Mouse (Mus musculus) forebrain, embryonic 14.5 days (tissue): ENCODE data around the gene Slc38a2. TPM values are rescaled to one million over a fixed set of nuclear protein-coding genes. Genes with fewer than 3 reads are reported as not detected.

Experiments
- ATAC-seq: fragments of 200-750 bp; cut with Nextera tagmentation; 2 replicates; pipeline ENCODE4 v1.8.0; 2017; ENCODE audit warnings: mild to moderate bottlenecking, moderate library complexity
- DNase-seq: peaks from one replicate; pipeline ENCODE4 v3.0.0-alpha.2; 2015; ENCODE audit warnings: low spot score
- H3K27ac ChIP-seq: fragments of 300-500 bp; sonication (generic); 2 replicates; pipeline ENCODE4 v1.5.1; 2014; ENCODE audit warnings: low read depth, mild to moderate bottlenecking, control low read depth, low read length, moderate library complexity
- H3K27me3 ChIP-seq: fragments of 300-500 bp; sonication (generic); replicated peaks from 2 replicates; pipeline ENCODE4 v1.6.1; 2014; ENCODE audit warnings: low read length, control low read depth, mixed read lengths; ENCODE audit not compliant: control insufficient read depth, insufficient read depth
- H3K36me3 ChIP-seq: fragments of 300-500 bp; sonication (generic); 2 replicates; pipeline ENCODE4 v1.6.1; 2014; ENCODE audit warnings: low read length, control low read depth; ENCODE audit not compliant: control insufficient read depth, insufficient read depth
- H3K4me1 ChIP-seq: fragments of 300-500 bp; sonication (generic); 2 replicates; pipeline ENCODE4 v1.6.1; 2014; ENCODE audit warnings: antibody characterized with exemption, low read length, control low read depth; ENCODE audit not compliant: control insufficient read depth, insufficient read depth
- H3K4me2 ChIP-seq: fragments of 300-500 bp; sonication (generic); 2 replicates; pipeline ENCODE4 v1.6.1; 2014; ENCODE audit warnings: mild to moderate bottlenecking, control low read depth, low read length
- H3K4me3 ChIP-seq: fragments of 300-500 bp; sonication (generic); 2 replicates; pipeline ENCODE4 v1.5.1; 2014; ENCODE audit warnings: low read depth, low read length, control low read depth
- H3K9ac ChIP-seq: fragments of 300-500 bp; sonication (generic); 2 replicates; pipeline ENCODE4 v1.6.1; 2014; ENCODE audit warnings: mild to moderate bottlenecking, low read length, control low read depth, moderate library complexity
- H3K9me3 ChIP-seq: fragments of 300-500 bp; sonication (generic); replicated peaks from 2 replicates; pipeline ENCODE4 v1.6.1; 2016; ENCODE audit warnings: low read length, control low read depth, mixed read lengths; ENCODE audit not compliant: control insufficient read depth
- WGBS: fragments of 180-500 bp; shearing (Covaris S2); extraction: QIAGEN DNeasy Blood & Tissue Kit; methylation state at CpG from one replicate; pipeline ENCODE4 v1.1.7; 2014; 5-methylcytosine and 5-hydroxymethylcytosine counted together
- polyA plus RNA-seq: library from polyadenylated mRNA; unstranded; fragments of >200 nt; fragmentation: Nextera tagmentation; extraction: Ambion mirVana; gene quantifications from 2 replicates; pipeline ENCODE4 v1.2.1, GENCODE M21; 2014

Slc38a2 gene
- polyA plus RNA-seq, 1 experiment from 2014 or later: 142 TPM

DNA sequence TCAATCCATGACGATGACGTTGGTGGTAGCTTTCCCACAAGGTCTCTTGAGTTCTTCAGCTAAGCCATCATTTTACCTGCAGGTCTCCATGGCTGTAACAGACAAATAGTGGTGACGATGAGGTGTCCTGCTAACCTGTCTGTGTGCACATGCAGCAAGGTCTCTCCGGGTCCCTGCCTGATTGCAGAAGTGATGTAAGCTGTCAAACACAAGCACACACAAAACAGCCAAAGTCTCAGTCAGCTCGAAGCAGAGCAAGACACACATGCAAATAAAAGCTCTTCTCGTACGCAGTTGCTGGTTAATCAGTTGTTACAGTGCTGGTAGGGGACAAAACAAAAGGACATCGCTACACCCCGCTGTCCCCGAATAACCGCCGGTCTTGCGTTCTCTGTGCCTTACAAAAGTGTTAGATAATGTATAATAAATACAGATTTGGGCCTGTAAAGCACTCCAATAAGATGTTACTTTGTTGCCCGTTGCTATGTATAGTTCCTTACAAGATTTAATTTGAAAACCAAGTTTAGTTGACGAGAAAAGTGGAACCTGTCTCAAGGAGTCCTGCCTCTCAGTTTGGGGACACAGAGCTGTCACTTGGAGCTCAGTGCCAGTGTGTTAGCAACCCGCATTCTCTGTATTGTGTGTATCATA lies 43.2 kb upstream of the Slc38a2 start:
- H3K9ac ChIP-seq: no peak overlapping the region
- ATAC-seq (no peak), DNase-seq (no peak)
- 73% methylated on average over 16 of the region's 16 CpGs for WGBS
- no peaks in the 10 kb centered on the region for H3K36me3 ChIP-seq
- H3K27me3 ChIP-seq: no peaks in the 10 kb centered on the region
- H3K4me1 ChIP-seq: no peaks in the 10 kb centered on the region
- no peaks in the 10 kb centered on the region for H3K9me3 ChIP-seq
- no peak overlapping the region for H3K27ac ChIP-seq
- H3K4me3 ChIP-seq: no peak overlapping the region
- no peak overlapping the region for H3K4me2 ChIP-seq

DNA sequence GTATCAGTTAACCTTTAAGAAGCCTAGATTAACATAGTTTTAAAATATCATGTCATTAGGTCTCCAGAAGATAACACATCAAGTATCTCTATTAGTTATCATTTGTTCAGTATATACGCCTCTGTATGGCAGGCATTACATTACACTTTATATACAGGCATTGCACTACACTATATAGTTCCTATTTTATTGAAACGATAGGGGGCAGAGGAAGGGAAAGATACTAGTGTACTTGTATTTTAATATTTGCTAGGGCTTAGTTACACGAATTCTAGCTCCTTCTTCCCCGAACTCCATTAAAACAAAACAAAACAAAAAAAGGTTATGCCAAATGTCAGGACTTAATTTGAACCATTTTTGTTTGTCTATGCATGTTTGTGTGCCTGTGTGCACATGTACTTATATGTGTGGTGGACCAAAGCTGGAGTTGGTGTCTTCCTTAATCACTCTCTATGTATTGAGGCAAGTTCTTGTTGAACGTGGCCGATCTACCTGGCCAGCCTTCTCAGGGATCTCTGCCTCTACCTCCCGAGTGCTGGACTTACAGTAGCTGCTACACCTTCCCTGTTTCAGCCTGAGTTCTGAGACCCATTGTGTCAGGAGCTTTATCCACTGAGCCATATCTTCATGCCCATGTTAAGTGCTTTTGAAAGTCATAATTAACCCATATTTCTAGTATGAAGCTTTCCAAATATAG lies 41.5 kb upstream of the Slc38a2 start:
- DNase-seq (no peak), ATAC-seq (no peak)
- WGBS: 87% methylated on average over 7 of the region's 7 CpGs

DNA sequence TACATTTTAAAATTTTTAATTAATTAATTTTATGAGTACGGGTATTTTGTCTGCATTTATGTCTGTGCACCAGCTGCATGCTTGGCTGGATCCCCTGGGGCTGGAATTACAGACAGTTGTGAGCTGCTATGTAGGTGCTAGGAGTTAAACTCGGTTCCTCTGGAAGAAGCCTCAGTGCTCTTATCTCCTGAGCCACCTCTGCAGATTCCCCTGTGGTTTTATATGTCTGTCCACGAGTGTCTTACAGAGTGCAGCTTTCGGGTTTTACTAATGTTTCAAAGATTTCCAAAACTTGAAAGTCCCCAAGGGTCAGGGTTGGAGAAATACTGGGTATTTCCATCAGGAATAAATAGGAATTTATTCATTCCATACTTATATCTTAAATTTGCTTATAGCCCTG lies 40.6 kb upstream of the Slc38a2 start:
- DNase-seq (no peak), ATAC-seq (no peak)
- Histone ChIP-seq H3K4me1 (no peaks in the 10 kb centered on the region), H3K4me2 (no peak overlapping the region), H3K9ac (no peak overlapping the region), H3K27ac (no peak overlapping the region), H3K9me3 (no peaks in the 10 kb centered on the region), H3K27me3 (no peaks in the 10 kb centered on the region), H3K4me3 (no peak overlapping the region), H3K36me3 (no peaks in the 10 kb centered on the region)
- WGBS: 84% methylated on average over 4 of the region's 4 CpGs

More for the DNA sequence above, 41.5 kb upstream of the Slc38a2 start:
- Histone ChIP-seq H3K36me3 (no peaks in the 10 kb centered on the region), H3K4me2 (no peak overlapping the region), H3K27me3 (no peaks in the 10 kb centered on the region), H3K4me1 (no peaks in the 10 kb centered on the region), H3K9me3 (no peaks in the 10 kb centered on the region), H3K9ac (no peak overlapping the region), H3K27ac (no peak overlapping the region), H3K4me3 (no peak overlapping the region)

DNA sequence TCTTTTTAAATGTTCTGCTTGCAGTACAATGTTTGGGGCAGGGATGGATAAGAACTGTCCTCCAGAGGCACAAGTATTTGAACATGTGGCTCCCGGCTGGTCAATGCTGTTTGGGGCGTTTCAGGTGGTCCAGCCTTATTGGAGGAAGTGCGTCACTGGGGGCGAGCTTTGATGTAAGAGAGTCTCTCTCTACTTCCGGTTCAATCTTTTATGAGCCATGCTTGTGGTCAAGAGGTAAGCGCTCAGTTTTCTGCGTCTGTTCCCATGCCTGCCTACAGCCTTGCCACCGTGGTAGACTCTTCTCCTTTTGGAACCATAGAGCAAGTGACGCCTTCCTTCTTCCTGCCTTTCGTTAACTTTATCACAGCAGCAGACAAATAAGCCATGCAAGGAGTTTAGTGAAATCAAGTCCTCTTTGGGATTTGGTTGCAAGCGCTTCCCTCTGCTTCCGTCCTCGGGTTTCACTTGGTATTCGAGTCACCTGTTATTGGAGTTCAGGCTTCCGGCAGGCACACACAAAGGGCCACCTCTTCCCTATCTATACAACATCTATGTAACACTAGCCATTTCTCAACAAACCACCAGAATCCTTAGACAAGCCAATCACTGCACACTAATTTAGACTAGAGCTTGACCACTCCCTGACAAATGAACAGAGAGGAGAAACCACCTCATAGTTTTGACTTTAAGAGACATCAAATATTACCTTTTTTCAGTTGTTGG lies 37.3 kb upstream of the Slc38a2 start:
- no peaks in the 10 kb centered on the region for H3K9me3 ChIP-seq
- no peaks in the 10 kb centered on the region for H3K27me3 ChIP-seq
- no peaks in the 10 kb centered on the region for H3K4me1 ChIP-seq
- no peak overlapping the region for H3K27ac ChIP-seq
- ATAC-seq: no peak
- H3K9ac ChIP-seq: no peak overlapping the region
- no peak for DNase-seq
- no peak overlapping the region for H3K4me2 ChIP-seq
- no peaks in the 10 kb centered on the region for H3K36me3 ChIP-seq
- 91% methylated on average over 15 of the region's 15 CpGs for WGBS
- no peak overlapping the region for H3K4me3 ChIP-seq

DNA sequence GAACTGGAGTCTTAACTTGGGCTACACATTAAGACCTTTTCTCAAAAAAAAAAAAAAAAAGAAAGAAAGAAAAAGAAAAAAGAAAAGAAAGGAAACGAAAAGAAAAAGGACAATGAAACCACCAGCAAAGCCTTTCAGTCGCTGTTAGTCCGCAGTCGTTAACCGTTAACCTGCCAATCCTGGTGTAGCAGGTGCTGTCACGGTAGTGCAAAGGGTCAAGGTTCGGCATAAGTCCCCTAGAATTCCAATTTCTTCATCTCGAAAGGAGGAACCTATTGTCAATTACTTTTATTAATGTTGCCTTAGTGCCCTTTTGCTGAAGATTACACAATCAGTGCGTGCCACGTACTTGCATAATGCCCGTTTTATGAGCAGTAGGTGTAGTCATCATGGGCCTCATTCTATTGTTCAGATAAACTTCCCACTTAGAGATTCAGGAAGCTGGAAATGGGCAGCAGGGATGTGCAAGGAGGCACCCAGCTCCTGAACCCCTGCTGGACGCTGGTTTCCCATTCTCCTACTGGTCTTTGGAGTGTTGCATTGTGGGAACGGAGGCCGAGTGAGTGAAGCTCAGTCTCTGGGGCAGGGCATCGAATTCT lies 36.1 kb upstream of the Slc38a2 start:
- no peak overlapping the region for H3K27ac ChIP-seq
- no peak overlapping the region for H3K4me3 ChIP-seq
- 77% methylated on average over 15 of the region's 15 CpGs for WGBS
- no peaks in the 10 kb centered on the region for H3K27me3 ChIP-seq
- no peaks in the 10 kb centered on the region for H3K9me3 ChIP-seq
- H3K9ac ChIP-seq: no peak overlapping the region
- no peaks in the 10 kb centered on the region for H3K4me1 ChIP-seq
- DNase-seq (no peak), ATAC-seq (no peak)
- no peaks in the 10 kb centered on the region for H3K36me3 ChIP-seq
- no peak overlapping the region for H3K4me2 ChIP-seq

DNA sequence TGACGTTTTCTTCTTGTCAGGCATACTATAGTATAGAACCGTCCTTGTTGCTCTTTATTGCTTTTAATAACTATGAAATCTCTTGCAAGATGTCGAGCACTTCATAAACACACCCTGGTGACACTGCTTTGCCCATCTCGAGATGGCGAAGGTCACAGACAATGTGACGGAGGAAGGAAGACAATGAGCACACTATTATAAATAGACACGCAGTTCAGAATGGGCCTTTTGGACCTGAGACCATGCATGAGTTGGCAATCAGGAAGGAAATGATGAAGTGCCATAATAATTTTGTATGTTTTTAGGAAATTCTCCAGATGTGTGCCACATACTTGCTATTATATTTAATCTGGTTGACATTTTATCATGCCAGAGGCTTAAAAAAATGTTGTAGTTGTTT lies 34.9 kb upstream of the Slc38a2 start:
- no peak for ATAC-seq
- Histone ChIP-seq H3K36me3 (no peaks in the 10 kb centered on the region), H3K27me3 (no peaks in the 10 kb centered on the region), H3K27ac (no peak overlapping the region), H3K4me3 (no peak overlapping the region), H3K9me3 (no peaks in the 10 kb centered on the region), H3K4me2 (no peak overlapping the region), H3K9ac (no peak overlapping the region), H3K4me1 (no peaks in the 10 kb centered on the region)
- DNase-seq: no peak
- WGBS: 88% methylated on average over 7 of the region's 7 CpGs

DNA sequence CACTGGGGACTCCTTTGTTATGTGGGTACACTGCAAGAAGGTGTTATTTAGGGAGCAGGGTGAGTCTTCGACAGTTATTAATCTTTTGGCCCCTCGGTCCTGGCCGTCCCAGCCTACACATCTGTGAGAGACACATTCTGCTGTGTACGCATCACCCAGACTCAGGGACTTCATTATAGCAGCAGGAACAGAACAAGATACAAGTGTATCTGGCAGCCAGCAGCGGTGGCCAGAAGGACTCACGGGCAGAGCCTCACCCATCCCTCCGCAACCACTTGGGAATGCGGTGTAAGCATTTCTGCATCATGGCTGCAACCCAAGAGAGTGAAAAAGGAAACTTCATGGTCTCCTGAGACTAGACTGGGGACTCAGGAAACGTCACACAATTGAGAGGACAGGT lies 30.9 kb upstream of the Slc38a2 start:
- Histone ChIP-seq H3K9me3 (no peaks in the 10 kb centered on the region), H3K4me2 (no peak overlapping the region), H3K4me3 (no peak overlapping the region), H3K36me3 (no peaks in the 10 kb centered on the region), H3K4me1 (no peaks in the 10 kb centered on the region), H3K27me3 (no peaks in the 10 kb centered on the region), H3K9ac (no peak overlapping the region), H3K27ac (no peak overlapping the region)
- ATAC-seq (no peak), DNase-seq (no peak)
- 89% methylated on average over 9 of the region's 9 CpGs for WGBS

DNA sequence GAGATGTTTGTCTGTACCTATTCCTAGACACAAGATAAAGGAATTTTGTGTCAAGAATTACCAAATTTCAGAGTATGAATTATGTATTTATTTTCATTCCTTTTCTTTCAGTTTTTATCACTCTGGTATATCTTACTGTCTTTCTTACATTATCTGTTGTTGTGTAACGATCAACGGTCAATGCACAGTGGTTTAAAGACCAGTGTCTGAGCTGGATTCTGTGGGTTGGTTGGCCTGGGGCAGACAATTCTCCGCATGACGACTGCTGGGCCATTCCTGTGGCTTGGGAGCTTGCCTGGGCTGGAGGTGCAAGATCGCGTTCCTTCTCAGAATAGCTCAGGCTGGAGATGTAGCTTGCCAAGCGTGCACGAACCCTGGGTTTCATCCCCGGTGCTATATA lies 30.3 kb upstream of the Slc38a2 start:
- 93% methylated on average over 9 of the region's 9 CpGs for WGBS

More for the DNA sequence above, 30.3 kb upstream of the Slc38a2 start:
- H3K9ac ChIP-seq: no peak overlapping the region
- H3K27ac ChIP-seq: no peak overlapping the region
- DNase-seq (no peak), ATAC-seq (no peak)
- no peak overlapping the region for H3K4me3 ChIP-seq
- no peaks in the 10 kb centered on the region for H3K27me3 ChIP-seq
- no peaks in the 10 kb centered on the region for H3K36me3 ChIP-seq
- no peak overlapping the region for H3K4me2 ChIP-seq
- H3K4me1 ChIP-seq: no peaks in the 10 kb centered on the region
- H3K9me3 ChIP-seq: no peaks in the 10 kb centered on the region
